Mouse (Mus musculus) embryonic facial prominence, embryonic 10.5 days (tissue): ENCODE measurements around the gene Nt5dc3. TPM values are rescaled to one million over a fixed set of nuclear protein-coding genes. Genes with fewer than 3 reads are reported as not detected.
A peak's percentile ranks its signal among the peaks of the same experiment; 100 is the strongest.

Source experiments
- DNase-seq: peaks from one replicate; pipeline ENCODE4 v3.0.0-alpha.2; 2017; ENCODE audit warnings: low spot score
- H3K27ac ChIP-seq: fragments of 300-500 bp; sonication (generic); replicated peaks from 2 replicates; pipeline ENCODE4 v1.5.1; 2016; ENCODE audit warnings: mild to moderate bottlenecking
- H3K27me3 ChIP-seq: fragments of 300-500 bp; sonication (generic); replicated peaks from 2 replicates; pipeline ENCODE4 v1.6.1; 2016; ENCODE audit warnings: low read depth, mild to moderate bottlenecking; ENCODE audit not compliant: poor library complexity, severe bottlenecking
- H3K36me3 ChIP-seq: fragments of 300-500 bp; sonication (generic); replicated peaks from 2 replicates; pipeline ENCODE4 v1.6.1; 2016; ENCODE audit warnings: mild to moderate bottlenecking, moderate library complexity
- H3K4me1 ChIP-seq: fragments of 300-500 bp; sonication (generic); 2 replicates; pipeline ENCODE4 v1.6.1; 2016
- H3K4me3 ChIP-seq: fragments of 300-500 bp; sonication (generic); 2 replicates; pipeline ENCODE4 v1.5.1; 2016; ENCODE audit warnings: mild to moderate bottlenecking, moderate library complexity
- H3K9me3 ChIP-seq: fragments of 300-500 bp; sonication (generic); 2 replicates; pipeline ENCODE4 v1.6.1; 2016; ENCODE audit warnings: mild to moderate bottlenecking
- WGBS: fragments of 180-500 bp; shearing (Covaris S2); methylation state at CpG from one replicate; pipeline ENCODE4 v1.1.7; 2016; 5-methylcytosine and 5-hydroxymethylcytosine counted together
- polyA plus RNA-seq: library from polyadenylated mRNA; unstranded; fragments of >200 nt; fragmentation: Nextera tagmentation; extraction: Ambion mirVana; gene quantifications from 2 replicates; pipeline ENCODE4 v1.2.1, GENCODE M21; 2016

Nt5dc3 gene
- polyA plus RNA-seq, 1 experiment from 2014 or later, result 0.85 TPM

GRCm38 (mm10) chr10:86763672-86764071 lies 15.1 kb upstream of the Nt5dc3 start, which contains the start of gene Gm49358:
Gene Gm49358 (plus strand): TSS chr10:86763972.
- DNase-seq, result no peak
- Histone ChIP-seq H3K36me3 (no peaks in the 10 kb centered on the region), H3K27ac (no peak within 1 kb of the TSS), H3K27me3 (no peaks in the 10 kb centered on the region), H3K4me3 (no peak within 1 kb of the TSS), H3K9me3 (no peaks in the 10 kb centered on the region), H3K4me1 (peaks cover 13% of the 10 kb centered on the region)
- WGBS, result 95% methylated on average over 5 of the region's 5 CpGs

GRCm38 (mm10) chr10:86765344-86765966 lies 13.3 kb upstream of the Nt5dc3 start:
- 88% methylated on average over 4 of the region's 4 CpGs for WGBS
- Histone ChIP-seq H3K27me3 (no peaks in the 10 kb centered on the region), H3K4me1 (peaks cover 16% of the 10 kb centered on the region)

GRCm38 (mm10) chr10:86769216-86769615 lies 9.6 kb upstream of the Nt5dc3 start:
- Histone ChIP-seq H3K9me3 (no peaks in the 10 kb centered on the region), H3K36me3 (no peaks in the 10 kb centered on the region), H3K27ac (no peak overlapping the region), H3K4me3 (no peak overlapping the region), H3K27me3 (no peaks in the 10 kb centered on the region), H3K4me1 (0 out of 2 replicates have a peak, but pooled peaks cover 2% of the 10 kb centered on the region)
- WGBS, result 69% methylated on average over 5 of the region's 5 CpGs
- DNase-seq, result no peak

More at GRCm38 (mm10) chr10:86765344-86765966, 13.3 kb upstream of the Nt5dc3 start:
- no peaks in the 10 kb centered on the region for H3K36me3 ChIP-seq
- no peak overlapping the region for H3K4me3 ChIP-seq
- no peak for DNase-seq
- H3K9me3 ChIP-seq, result no peaks in the 10 kb centered on the region
- H3K27ac ChIP-seq, result no peak overlapping the region

GRCm38 (mm10) chr10:86769797-86770196 lies 9.0 kb upstream of the Nt5dc3 start:
- no peaks in the 10 kb centered on the region for H3K27me3 ChIP-seq
- no peaks in the 10 kb centered on the region for H3K9me3 ChIP-seq
- no peak overlapping the region for H3K4me3 ChIP-seq
- no peak overlapping the region for H3K27ac ChIP-seq
- WGBS, result 54% methylated on average over 4 of the region's 4 CpGs
- 0 out of 2 replicates have a peak, but pooled peaks cover 2% of the 10 kb centered on the region for H3K4me1 ChIP-seq
- DNase-seq, result no peak
- no peaks in the 10 kb centered on the region for H3K36me3 ChIP-seq

- Histone ChIP-seq H3K4me1 (peaks cover 8% of the 10 kb centered on the region), H3K9me3 (no peaks in the 10 kb centered on the region), H3K27me3 (no peaks in the 10 kb centered on the region), H3K36me3 (no peaks in the 10 kb centered on the region), H3K4me3 (no peak overlapping the region), H3K27ac (no peak overlapping the region)
- DNase-seq, result no peak
- WGBS, result 85% methylated on average over 5 of the region's 5 CpGs
Observed at GRCm38 (mm10) chr10:86771701-86772100, 7.1 kb upstream of the Nt5dc3 start.

- no peaks in the 10 kb centered on the region for H3K9me3 ChIP-seq
- no peak overlapping the region for H3K27ac ChIP-seq
- peaks cover 11% of the 10 kb centered on the region for H3K4me1 ChIP-seq
- 82% methylated on average over 6 of the region's 6 CpGs for WGBS
- DNase-seq, result no peak
- H3K27me3 ChIP-seq, result no peaks in the 10 kb centered on the region
- H3K36me3 ChIP-seq, result no peaks in the 10 kb centered on the region
- H3K4me3 ChIP-seq, result no peak overlapping the region
Observed at GRCm38 (mm10) chr10:86772231-86772631, 6.6 kb upstream of the Nt5dc3 start.

- peaks cover 18% of the 10 kb centered on the region for H3K4me1 ChIP-seq
- H3K27ac ChIP-seq, result no peak overlapping the region
- no peaks in the 10 kb centered on the region for H3K36me3 ChIP-seq
- WGBS, result 83% methylated on average over 4 of the region's 4 CpGs
- no peak overlapping the region for H3K4me3 ChIP-seq
- no peak for DNase-seq
- no peaks in the 10 kb centered on the region for H3K9me3 ChIP-seq
- H3K27me3 ChIP-seq, result peaks cover 6% of the 10 kb centered on the region; the same call in 1 of the 2 replicates
Observed at GRCm38 (mm10) chr10:86773360-86773759, 5.4 kb upstream of the Nt5dc3 start.

- 67% methylated on average over 9 of the region's 9 CpGs for WGBS
- H3K36me3 ChIP-seq, result no peaks in the 10 kb centered on the region
- H3K9me3 ChIP-seq, result no peaks in the 10 kb centered on the region
- peaks cover 32% of the 10 kb centered on the region for H3K4me1 ChIP-seq
- peak; percentile 34 for DNase-seq
- H3K4me3 ChIP-seq, result no peak overlapping the region
- H3K27ac ChIP-seq, result no peak overlapping the region
- H3K27me3 ChIP-seq, result peaks cover 23% of the 10 kb centered on the region
Observed at GRCm38 (mm10) chr10:86776281-86776680, 2.5 kb upstream of the Nt5dc3 start.

GRCm38 (mm10) chr10:86777614-86778319 lies 1.0 kb upstream of the Nt5dc3 start:
- 45% methylated on average over 19 of the region's 19 CpGs for WGBS
- peak overlapping the region; percentile 81 for H3K4me3 ChIP-seq
- H3K36me3 ChIP-seq, result no peaks in the 10 kb centered on the region
- peak overlapping the region; percentile 89 for H3K27ac ChIP-seq
- H3K4me1 ChIP-seq, result peaks cover 47% of the 10 kb centered on the region
- no peak for DNase-seq
- no peaks in the 10 kb centered on the region for H3K9me3 ChIP-seq
- H3K27me3 ChIP-seq, result peaks cover 23% of the 10 kb centered on the region

GRCm38 (mm10) chr10:86779117-86779755 lies 431 bp downstream of the Nt5dc3 start:
- Histone ChIP-seq H3K4me1 (peaks cover 51% of the 10 kb centered on the region), H3K27ac (peak overlapping the region; percentile 89), H3K4me3 (peak overlapping the region; percentile 81), H3K27me3 (peaks cover 23% of the 10 kb centered on the region), H3K9me3 (no peaks in the 10 kb centered on the region), H3K36me3 (no peaks in the 10 kb centered on the region)
- WGBS, result under 1% methylated on average over 58 of the region's 58 CpGs
- DNase-seq, result peak; percentile 49

- WGBS, result 17% methylated on average over 12 of the region's 12 CpGs
- no peaks in the 10 kb centered on the region for H3K9me3 ChIP-seq
- no peaks in the 10 kb centered on the region for H3K36me3 ChIP-seq
- peak overlapping the region; percentile 89; the same call in 1 of the 2 replicates for H3K27ac ChIP-seq
- peak overlapping the region; percentile 81 for H3K4me3 ChIP-seq
- H3K27me3 ChIP-seq, result peaks cover 23% of the 10 kb centered on the region
- DNase-seq, result peak; percentile 19
- H3K4me1 ChIP-seq, result peaks cover 54% of the 10 kb centered on the region
Observed at GRCm38 (mm10) chr10:86779816-86780500, 1.2 kb downstream of the Nt5dc3 start.

- Histone ChIP-seq H3K36me3 (no peaks in the 10 kb centered on the region), H3K27ac (peak overlapping the region; percentile 30), H3K4me3 (no peak overlapping the region), H3K27me3 (peaks cover 23% of the 10 kb centered on the region), H3K9me3 (no peaks in the 10 kb centered on the region), H3K4me1 (peaks cover 49% of the 10 kb centered on the region)
- 33% methylated on average over 5 of the region's 5 CpGs for WGBS
- no peak for DNase-seq
Observed at GRCm38 (mm10) chr10:86781641-86782040, 2.8 kb downstream of the Nt5dc3 start.
